Mouse (Mus musculus) embryonic facial prominence, embryonic 12.5 days (tissue): ENCODE measurements at regions not wholly inside any gene's neighbourhood (a gene's known extent, or its start where the extent isn't known, plus 50 kb on each side); places are given as distances from the start of the nearest gene placed in this dataset.

Source experiments
- ATAC-seq: fragments of 200-750 bp; cut with Nextera tagmentation; 2 replicates; pipeline ENCODE4 v1.8.0; 2017; ENCODE audit not compliant: insufficient number of reproducible peaks, insufficient read depth, low FRiP score, low TSS enrichment
- H3K27ac ChIP-seq: fragments of 300-500 bp; sonication (generic); 2 replicates; pipeline ENCODE4 v1.5.1; 2016; ENCODE audit warnings: mild to moderate bottlenecking
- H3K27me3 ChIP-seq: fragments of 300-500 bp; sonication (generic); 2 replicates; pipeline ENCODE4 v1.6.1; 2016; ENCODE audit warnings: mild to moderate bottlenecking, moderate library complexity
- H3K36me3 ChIP-seq: fragments of 300-500 bp; sonication (generic); 2 replicates; pipeline ENCODE4 v1.6.1; 2016; ENCODE audit warnings: mild to moderate bottlenecking
- H3K4me1 ChIP-seq: fragments of 300-500 bp; sonication (generic); 2 replicates; pipeline ENCODE4 v1.6.1; 2016
- H3K4me2 ChIP-seq: fragments of 300-500 bp; sonication (generic); replicated peaks from 2 replicates; pipeline ENCODE4 v1.6.1; 2016; ENCODE audit warnings: mild to moderate bottlenecking, moderate library complexity
- H3K4me3 ChIP-seq: fragments of 300-500 bp; sonication (generic); 2 replicates; pipeline ENCODE4 v1.5.1; 2016; ENCODE audit warnings: mild to moderate bottlenecking
- H3K9ac ChIP-seq: fragments of 300-500 bp; sonication (generic); 2 replicates; pipeline ENCODE4 v1.6.1; 2016; ENCODE audit warnings: mild to moderate bottlenecking, moderate library complexity
- H3K9me3 ChIP-seq: fragments of 300-500 bp; sonication (generic); 2 replicates; pipeline ENCODE4 v1.6.1; 2016; ENCODE audit warnings: mild to moderate bottlenecking, moderate library complexity
- WGBS: fragments of 180-500 bp; shearing (Covaris S2); methylation state at CpG from one replicate; pipeline ENCODE4 v1.1.7; 2016; 5-methylcytosine and 5-hydroxymethylcytosine counted together

- H3K9me3 ChIP-seq: no peaks in the 10 kb centered on the region
- peaks cover 18% of the 10 kb centered on the region for H3K4me1 ChIP-seq
- H3K27me3 ChIP-seq: no peaks in the 10 kb centered on the region
- H3K36me3 ChIP-seq: no peaks in the 10 kb centered on the region
- no peak overlapping the region for H3K9ac ChIP-seq
- no peak overlapping the region for H3K27ac ChIP-seq
- no peak overlapping the region for H3K4me3 ChIP-seq
- no peak overlapping the region for H3K4me2 ChIP-seq
- no peak for ATAC-seq
- WGBS: 72% methylated on average over 3 of the region's 3 CpGs
Observed at GRCm38 (mm10) chr4:81922876-81923275, 480.3 kb upstream of the Mpdz start.

GRCm38 (mm10) chr4:81914971-81915370, 472.4 kb upstream of the Mpdz start:
- Histone ChIP-seq H3K4me2 (no peak overlapping the region), H3K36me3 (no peaks in the 10 kb centered on the region), H3K27ac (no peak overlapping the region), H3K4me3 (no peak overlapping the region), H3K4me1 (no peaks in the 10 kb centered on the region), H3K27me3 (no peaks in the 10 kb centered on the region), H3K9ac (no peak overlapping the region), H3K9me3 (no peaks in the 10 kb centered on the region)
- 94% methylated on average over 2 of the region's 2 CpGs for WGBS
- ATAC-seq: no peak

GRCm38 (mm10) chr4:81913296-81913695, 470.7 kb upstream of the Mpdz start:
- Histone ChIP-seq H3K9ac (no peak overlapping the region), H3K27me3 (no peaks in the 10 kb centered on the region), H3K4me2 (no peak overlapping the region), H3K27ac (no peak overlapping the region), H3K9me3 (no peaks in the 10 kb centered on the region), H3K36me3 (no peaks in the 10 kb centered on the region), H3K4me3 (no peak overlapping the region), H3K4me1 (no peaks in the 10 kb centered on the region)
- 60% methylated on average over 10 of the region's 10 CpGs for WGBS
- ATAC-seq: no peak

- Histone ChIP-seq H3K27ac (no peak overlapping the region), H3K9me3 (no peaks in the 10 kb centered on the region), H3K9ac (no peak overlapping the region), H3K4me1 (no peaks in the 10 kb centered on the region), H3K4me2 (no peak overlapping the region), H3K36me3 (no peaks in the 10 kb centered on the region), H3K27me3 (no peaks in the 10 kb centered on the region), H3K4me3 (no peak overlapping the region)
- no peak for ATAC-seq
- WGBS: 71% methylated on average over 1 of the region's 1 CpGs
Observed at GRCm38 (mm10) chr4:81912653-81913052, 470.0 kb upstream of the Mpdz start.

GRCm38 (mm10) chr4:81899961-81900540, 457.4 kb upstream of the Mpdz start:
- H3K9me3 ChIP-seq: no peaks in the 10 kb centered on the region
- no peaks in the 10 kb centered on the region for H3K27me3 ChIP-seq
- no peak overlapping the region for H3K4me2 ChIP-seq
- no peak for ATAC-seq
- no peaks in the 10 kb centered on the region for H3K36me3 ChIP-seq
- 82% methylated on average over 5 of the region's 5 CpGs for WGBS
- H3K27ac ChIP-seq: no peak overlapping the region
- H3K9ac ChIP-seq: no peak overlapping the region
- 0 out of 2 replicates have a peak, but pooled peaks cover 4% of the 10 kb centered on the region for H3K4me1 ChIP-seq
- no peak overlapping the region for H3K4me3 ChIP-seq

- Histone ChIP-seq H3K9me3 (no peaks in the 10 kb centered on the region), H3K4me1 (0 out of 2 replicates have a peak, but pooled peaks cover 4% of the 10 kb centered on the region), H3K27ac (no peak overlapping the region), H3K36me3 (no peaks in the 10 kb centered on the region), H3K4me2 (no peak overlapping the region), H3K4me3 (no peak overlapping the region), H3K9ac (no peak overlapping the region), H3K27me3 (no peaks in the 10 kb centered on the region)
- ATAC-seq: no peak
- 78% methylated on average over 2 of the region's 2 CpGs for WGBS
Observed at GRCm38 (mm10) chr4:81898661-81899060, 456.0 kb upstream of the Mpdz start.

- no peaks in the 10 kb centered on the region for H3K36me3 ChIP-seq
- no peak overlapping the region for H3K4me3 ChIP-seq
- no peak overlapping the region for H3K4me2 ChIP-seq
- no peak overlapping the region for H3K9ac ChIP-seq
- no peaks in the 10 kb centered on the region for H3K9me3 ChIP-seq
- no peak overlapping the region for H3K27ac ChIP-seq
- ATAC-seq: no peak
- WGBS: 70% methylated on average over 5 of the region's 5 CpGs
- no peaks in the 10 kb centered on the region for H3K27me3 ChIP-seq
- 0 out of 2 replicates have a peak, but pooled peaks cover 4% of the 10 kb centered on the region for H3K4me1 ChIP-seq
Observed at GRCm38 (mm10) chr4:81897451-81897850, 454.8 kb upstream of the Mpdz start.

- ATAC-seq: no peak
- no peaks in the 10 kb centered on the region for H3K9me3 ChIP-seq
- H3K4me1 ChIP-seq: no peaks in the 10 kb centered on the region
- no peaks in the 10 kb centered on the region for H3K27me3 ChIP-seq
- no peak overlapping the region for H3K9ac ChIP-seq
- no peak overlapping the region for H3K4me3 ChIP-seq
- no peaks in the 10 kb centered on the region for H3K36me3 ChIP-seq
- H3K4me2 ChIP-seq: no peak overlapping the region
- 97% methylated on average over 2 of the region's 2 CpGs for WGBS
- H3K27ac ChIP-seq: no peak overlapping the region
Observed at GRCm38 (mm10) chr4:81868941-81869340, 426.3 kb upstream of the Mpdz start.

GRCm38 (mm10) chr4:81841642-81842494, 399.3 kb upstream of the Mpdz start:
- Histone ChIP-seq H3K9me3 (no peaks in the 10 kb centered on the region), H3K4me1 (no peaks in the 10 kb centered on the region), H3K27me3 (no peaks in the 10 kb centered on the region), H3K36me3 (no peaks in the 10 kb centered on the region), H3K9ac (no peak overlapping the region), H3K4me3 (no peak overlapping the region), H3K4me2 (no peak overlapping the region), H3K27ac (no peak overlapping the region)
- WGBS: 61% methylated on average over 4 of the region's 4 CpGs
- ATAC-seq: no peak

GRCm38 (mm10) chr4:81829972-81830371, 387.4 kb upstream of the Mpdz start:
- H3K9me3 ChIP-seq: no peaks in the 10 kb centered on the region
- no peak for ATAC-seq
- WGBS: 55% methylated on average over 3 of the region's 3 CpGs
- H3K4me3 ChIP-seq: no peak overlapping the region
- no peaks in the 10 kb centered on the region for H3K36me3 ChIP-seq
- 0 out of 2 replicates have a peak, but pooled peaks cover 3% of the 10 kb centered on the region for H3K4me1 ChIP-seq
- H3K27me3 ChIP-seq: no peaks in the 10 kb centered on the region
- H3K27ac ChIP-seq: no peak overlapping the region
- no peak overlapping the region for H3K9ac ChIP-seq
- no peak overlapping the region for H3K4me2 ChIP-seq

GRCm38 (mm10) chr4:81827453-81827852, 384.8 kb upstream of the Mpdz start:
- no peak overlapping the region for H3K9ac ChIP-seq
- H3K36me3 ChIP-seq: no peaks in the 10 kb centered on the region
- peaks cover 13% of the 10 kb centered on the region; the same call in 1 of the 2 replicates for H3K4me1 ChIP-seq
- no peak overlapping the region for H3K27ac ChIP-seq
- H3K4me2 ChIP-seq: no peak overlapping the region
- no peak for ATAC-seq
- no peak overlapping the region for H3K4me3 ChIP-seq
- no peaks in the 10 kb centered on the region for H3K9me3 ChIP-seq
- no peaks in the 10 kb centered on the region for H3K27me3 ChIP-seq
- 87% methylated on average over 4 of the region's 4 CpGs for WGBS

GRCm38 (mm10) chr4:81825966-81826365, 383.4 kb upstream of the Mpdz start:
- Histone ChIP-seq H3K27me3 (no peaks in the 10 kb centered on the region), H3K4me1 (peaks cover 13% of the 10 kb centered on the region; the same call in 1 of the 2 replicates), H3K9me3 (no peaks in the 10 kb centered on the region), H3K36me3 (no peaks in the 10 kb centered on the region), H3K9ac (no peak overlapping the region), H3K4me2 (no peak overlapping the region), H3K4me3 (no peak overlapping the region), H3K27ac (no peak overlapping the region)
- no peak for ATAC-seq
